Mouse (Mus musculus) limb, embryonic 14.5 days (tissue): Measurements from ENCODE around the gene Calhm1. TPM values are rescaled to one million over a fixed set of nuclear protein-coding genes. Genes with fewer than 3 reads are reported as not detected.

Source experiments
- ATAC-seq: fragments of 200-750 bp; cut with Nextera tagmentation; 2 replicates; pipeline ENCODE4 v1.8.0; 2017; ENCODE audit warnings: low read depth, moderate number of reproducible peaks, moderate TSS enrichment; ENCODE audit not compliant: low FRiP score
- DNase-seq: peaks from one replicate; pipeline ENCODE4 v3.0.0-alpha.2; 2015; ENCODE audit warnings: low spot score
- H3K27ac ChIP-seq: fragments of 300-500 bp; sonication (generic); replicated peaks from 2 replicates; pipeline ENCODE4 v1.5.1; 2014; ENCODE audit warnings: low read depth, mild to moderate bottlenecking, low read length, moderate library complexity, mixed read lengths
- H3K27me3 ChIP-seq: fragments of 300-500 bp; sonication (generic); 2 replicates; pipeline ENCODE4 v1.6.1; 2014; ENCODE audit warnings: low read length, mixed read lengths; ENCODE audit not compliant: control insufficient read depth, insufficient read depth
- H3K36me3 ChIP-seq: fragments of 300-500 bp; sonication (generic); 2 replicates; pipeline ENCODE4 v1.6.1; 2014; ENCODE audit warnings: mild to moderate bottlenecking, low read length, moderate library complexity, mixed read lengths; ENCODE audit not compliant: control insufficient read depth, insufficient read depth
- H3K4me1 ChIP-seq: fragments of 300-500 bp; sonication (generic); 2 replicates; pipeline ENCODE4 v1.6.1; 2014; ENCODE audit warnings: antibody characterized with exemption, low read length, mixed read lengths; ENCODE audit not compliant: control insufficient read depth, insufficient read depth
- H3K4me2 ChIP-seq: fragments of 300-500 bp; sonication (generic); replicated peaks from 2 replicates; pipeline ENCODE4 v1.6.1; 2014; ENCODE audit warnings: low read depth, mild to moderate bottlenecking, low read length, moderate library complexity; ENCODE audit not compliant: severe bottlenecking
- H3K4me3 ChIP-seq: fragments of 300-500 bp; sonication (generic); replicated peaks from 2 replicates; pipeline ENCODE4 v1.5.1; 2014; ENCODE audit warnings: low read length
- H3K9ac ChIP-seq: fragments of 300-500 bp; sonication (generic); 2 replicates; pipeline ENCODE4 v1.6.1; 2014; ENCODE audit warnings: mild to moderate bottlenecking, low read depth, low read length, moderate library complexity; ENCODE audit not compliant: severe bottlenecking
- H3K9me3 ChIP-seq: fragments of 300-500 bp; sonication (generic); 2 replicates; pipeline ENCODE4 v1.6.1; 2016; ENCODE audit warnings: low read length; ENCODE audit not compliant: control insufficient read depth
- POLR2A ChIP-seq: fragments of 200-500 bp; IDR thresholded peaks from 2 replicates; pipeline ENCODE4 v1.8.0; 2012; ENCODE audit warnings: inconsistent platforms, mild to moderate bottlenecking, moderate library complexity, borderline replicate concordance; ENCODE audit not compliant: insufficient read depth, insufficient read length; ENCODE audit errors: extremely low read depth
- WGBS: fragments of 180-500 bp; shearing (Covaris S2); extraction: QIAGEN DNeasy Blood & Tissue Kit; methylation state at CpG from one replicate; pipeline ENCODE4 v1.1.7; 2014; 5-methylcytosine and 5-hydroxymethylcytosine counted together
- polyA plus RNA-seq, 2 experiments: library from polyadenylated mRNA; depleted of rRNA in 1 of 2; stranded (reverse) in 1 of 2; unstranded in 1 of 2; fragments of >200 nt; fragmentation: Nextera tagmentation in 1 of 2; extraction: Ambion mirVana in 1 of 2; gene quantifications; 2 replicates each; pipeline versions ENCODE4 v1.2.1 to v1.2.3; 2012 to 2014

Gene Calhm1
- polyA plus RNA-seq, 2 experiments, result not detected

GRCm38 (mm10) chr19:47121054-47121453 is 23.0 kb downstream of the Calhm1 start:
- no peak for ATAC-seq
- Histone ChIP-seq H3K36me3 (peaks cover 76% of the 10 kb centered on the region), H3K9ac (no peak overlapping the region), H3K4me1 (no peaks in the 10 kb centered on the region), H3K4me2 (no peak overlapping the region), H3K4me3 (no peak overlapping the region), H3K27ac (no peak overlapping the region), H3K27me3 (no peaks in the 10 kb centered on the region), H3K9me3 (no peaks in the 10 kb centered on the region)
- peak; percentile 62 for DNase-seq
- WGBS, result 34% methylated on average over 4 of the region's 4 CpGs
- no peak for TF ChIP-seq POLR2A

- Histone ChIP-seq H3K4me1 (no peaks in the 10 kb centered on the region), H3K9me3 (no peaks in the 10 kb centered on the region), H3K9ac (no peak overlapping the region), H3K4me2 (no peak overlapping the region), H3K27me3 (no peaks in the 10 kb centered on the region), H3K27ac (no peak overlapping the region), H3K4me3 (no peak overlapping the region), H3K36me3 (peaks cover 76% of the 10 kb centered on the region)
- no peak for DNase-seq
- ATAC-seq, result no peak
- no peak for TF ChIP-seq POLR2A
- WGBS, result 68% methylated on average over 2 of the region's 2 CpGs
These were observed 25.4 kb downstream of the Calhm1 start for GRCm38 (mm10) chr19:47118634-47119033.

GRCm38 (mm10) chr19:47104641-47105271 is 39.3 kb downstream of the Calhm1 start:
- DNase-seq (no peak), ATAC-seq (no peak)
- 90% methylated on average over 9 of the region's 9 CpGs for WGBS
- no peak overlapping the region for H3K27ac ChIP-seq
- no peak overlapping the region for H3K9ac ChIP-seq
- TF ChIP-seq POLR2A, result no peak
- H3K36me3 ChIP-seq, result peaks cover 100% of the 10 kb centered on the region
- no peak overlapping the region for H3K4me2 ChIP-seq
- no peaks in the 10 kb centered on the region for H3K27me3 ChIP-seq
- H3K9me3 ChIP-seq, result no peaks in the 10 kb centered on the region
- no peak overlapping the region for H3K4me3 ChIP-seq
- H3K4me1 ChIP-seq, result no peaks in the 10 kb centered on the region

- Histone ChIP-seq H3K27me3 (no peaks in the 10 kb centered on the region), H3K4me2 (no peak overlapping the region), H3K9ac (no peak overlapping the region), H3K4me3 (no peak overlapping the region), H3K4me1 (no peaks in the 10 kb centered on the region), H3K9me3 (no peaks in the 10 kb centered on the region), H3K36me3 (peaks cover 92% of the 10 kb centered on the region), H3K27ac (no peak overlapping the region)
- TF ChIP-seq POLR2A, result no peak
- ATAC-seq (no peak), DNase-seq (no peak)
- 91% methylated on average over 5 of the region's 5 CpGs for WGBS
These were observed 43.0 kb downstream of the Calhm1 start for GRCm38 (mm10) chr19:47101080-47101479.

Other genes with a start within 250 kb of the Calhm1 start
- gene Ina, start 129.6 kb downstream of the Calhm1 start, polyA plus RNA-seq (2012; rRNA removed), result 1.2 and 1.3 TPM in 2 replicates
- gene Ina, start 129.6 kb downstream of the Calhm1 start, polyA plus RNA-seq (2014; fragmentation: Nextera tagmentation; extraction: Ambion mirVana), result 0.40 and 0.48 TPM in 2 replicates
- 28.2 and 32.9 TPM in 2 replicates for gene Nt5c2, start 129.1 kb downstream of the Calhm1 start, polyA plus RNA-seq (2012; rRNA removed)
- gene Nt5c2, start 129.1 kb downstream of the Calhm1 start, polyA plus RNA-seq (2014; fragmentation: Nextera tagmentation; extraction: Ambion mirVana), result 67.1 and 68.7 TPM in 2 replicates
- 30.5 and 33.9 TPM in 2 replicates for gene Pcgf6, start 93.3 kb downstream of the Calhm1 start, polyA plus RNA-seq (2012; rRNA removed)
- 17.7 and 20.5 TPM in 2 replicates for gene Pcgf6, start 93.3 kb downstream of the Calhm1 start, polyA plus RNA-seq (2014; fragmentation: Nextera tagmentation; extraction: Ambion mirVana)
- 8.1 and 8.7 TPM in 2 replicates for gene Taf5, start 76.5 kb downstream of the Calhm1 start, polyA plus RNA-seq (2012; rRNA removed)
- gene Taf5, start 76.5 kb downstream of the Calhm1 start, polyA plus RNA-seq (2014; fragmentation: Nextera tagmentation; extraction: Ambion mirVana), result 7.9 and 8.8 TPM in 2 replicates
- 498 and 671 TPM in 2 replicates for gene Usmg5, start 53.6 kb downstream of the Calhm1 start, polyA plus RNA-seq (2012; rRNA removed)
- 1,023 and 1,208 TPM in 2 replicates for gene Usmg5, start 53.6 kb downstream of the Calhm1 start, polyA plus RNA-seq (2014; fragmentation: Nextera tagmentation; extraction: Ambion mirVana)
- gene Pdcd11, start 53.5 kb downstream of the Calhm1 start, polyA plus RNA-seq (2012; rRNA removed), result 18.0 and 20.8 TPM in 2 replicates
- 11.0 and 11.1 TPM in 2 replicates for gene Pdcd11, start 53.5 kb downstream of the Calhm1 start, polyA plus RNA-seq (2014; fragmentation: Nextera tagmentation; extraction: Ambion mirVana)
- gene Calhm2, start 6.0 kb downstream of the Calhm1 start, polyA plus RNA-seq (2012; rRNA removed), result 11.4 and 13.9 TPM in 2 replicates
- gene Calhm2, start 6.0 kb downstream of the Calhm1 start, polyA plus RNA-seq (2014; fragmentation: Nextera tagmentation; extraction: Ambion mirVana), result 4.7 and 5.2 TPM in 2 replicates
- gene Calhm3, start 13.5 kb upstream of the Calhm1 start, polyA plus RNA-seq (2012; rRNA removed), result not detected in 2 replicates
- not detected in 2 replicates for gene Calhm3, start 13.5 kb upstream of the Calhm1 start, polyA plus RNA-seq (2014; fragmentation: Nextera tagmentation; extraction: Ambion mirVana)
- gene Neurl1a, start 34.6 kb upstream of the Calhm1 start, polyA plus RNA-seq (2012; rRNA removed), result 10.3 and 11.9 TPM in 2 replicates
- gene Neurl1a, start 34.6 kb upstream of the Calhm1 start, polyA plus RNA-seq (2014; fragmentation: Nextera tagmentation; extraction: Ambion mirVana), result 6.6 and 8.0 TPM in 2 replicates